Mouse (Mus musculus) left cerebral cortex, adult 18-20 months (tissue): ENCODE measurements at regions not wholly inside any gene's neighbourhood (a gene's known extent, or its start where the extent isn't known, plus 50 kb on each side); places are given as distances from the start of the nearest gene placed in this dataset.

ENCODE experiments used
- DNase-seq, 2 experiments: peaks; one replicate each; pipeline ENCODE4 v3.0.0; 2021 to 2022; ENCODE audit warnings: low spot score in 2 of 2, mixed read lengths in 1 of 2

GRCm38 (mm10) chr3:34761783-34762182 lies 111.6 kb downstream of the Sox2 start:
- DNase-seq: no peak

- DNase-seq: no peak
These were observed 114.4 kb downstream of the Sox2 start for GRCm38 (mm10) chr3:34764559-34764958.

- no peak for DNase-seq
These were observed 114.9 kb downstream of the Sox2 start for GRCm38 (mm10) chr3:34765151-34765550.

- DNase-seq: no peak
These were observed 119.6 kb downstream of the Sox2 start for GRCm38 (mm10) chr3:34769818-34770217.

- DNase-seq: no peak
These were observed 120.1 kb downstream of the Sox2 start for GRCm38 (mm10) chr3:34770271-34770670.

GRCm38 (mm10) chr3:34772035-34772434 lies 121.8 kb downstream of the Sox2 start:
- no peak for DNase-seq

- DNase-seq: no peak
These were observed 123.6 kb downstream of the Sox2 start for GRCm38 (mm10) chr3:34773678-34774425.

- no peak for DNase-seq
These were observed 131.6 kb downstream of the Sox2 start for GRCm38 (mm10) chr3:34781770-34782169.

- no peak for DNase-seq
These were observed 133.2 kb downstream of the Sox2 start for GRCm38 (mm10) chr3:34783398-34783797.

GRCm38 (mm10) chr3:34787211-34787610 lies 137.0 kb downstream of the Sox2 start:
- DNase-seq: no peak

GRCm38 (mm10) chr3:34795103-34795983 lies 145.1 kb downstream of the Sox2 start:
- peak in 1 of 2 experiments; percentile 10 for DNase-seq

GRCm38 (mm10) chr3:34795984-34796266 lies 145.7 kb downstream of the Sox2 start:
- no peak for DNase-seq

GRCm38 (mm10) chr3:34808833-34809232 lies 158.6 kb downstream of the Sox2 start:
- no peak for DNase-seq

GRCm38 (mm10) chr3:34811753-34812152 lies 161.5 kb downstream of the Sox2 start:
- no peak for DNase-seq

- DNase-seq: no peak
These were observed 162.9 kb downstream of the Sox2 start for GRCm38 (mm10) chr3:34813046-34813625.

GRCm38 (mm10) chr3:34825036-34825435 lies 174.8 kb downstream of the Sox2 start:
- no peak for DNase-seq

GRCm38 (mm10) chr3:34826396-34826795 lies 176.2 kb downstream of the Sox2 start:
- DNase-seq: no peak

- DNase-seq: peak in 1 of 2 experiments; percentile 19
These were observed 178.4 kb downstream of the Sox2 start for GRCm38 (mm10) chr3:34828453-34829206.

- no peak for DNase-seq
These were observed 186.6 kb downstream of the Sox2 start for GRCm38 (mm10) chr3:34836741-34837267.

GRCm38 (mm10) chr3:34837644-34838332 lies 187.6 kb downstream of the Sox2 start:
- DNase-seq: no peak
